Mouse (Mus musculus) G1E (cell line): ENCODE measurements at regions not wholly inside any gene's neighbourhood (a gene's known extent, or its start where the extent isn't known, plus 50 kb on each side); places are given as distances from the start of the nearest gene placed in this dataset.

ENCODE experiments used
- ATAC-seq: 2 replicates; pipeline ENCODE4 v1.8.0; 2016; ENCODE audit warnings: mild to moderate bottlenecking; ENCODE audit not compliant: insufficient number of reproducible peaks, poor library complexity, low FRiP score, severe bottlenecking; ENCODE audit errors: extremely low read depth
- DNase-seq: peaks from one replicate; pipeline ENCODE4 v3.0.0; 2012; ENCODE audit warnings: low spot score
- H3K27me3 ChIP-seq: 2 replicates; pipeline ENCODE4 v1.6.1; 2012; ENCODE audit warnings: mild to moderate bottlenecking, low read length, inconsistent platforms; ENCODE audit not compliant: insufficient read depth
- H3K36me3 ChIP-seq: replicated peaks from 2 replicates; pipeline ENCODE3; 2012; ENCODE audit warnings: mild to moderate bottlenecking, inconsistent platforms
- H3K4me1 ChIP-seq: 2 replicates; pipeline ENCODE4 v1.6.1; 2012; ENCODE audit warnings: low read depth, low read length, inconsistent platforms, mixed read lengths; ENCODE audit not compliant: insufficient read depth
- H3K4me3 ChIP-seq: 2 replicates; pipeline ENCODE4 v1.5.1; 2012; ENCODE audit warnings: low read depth, mild to moderate bottlenecking, inconsistent platforms, low read length, moderate library complexity, mixed read lengths
- H3K9me3 ChIP-seq: replicated peaks from 2 replicates; pipeline ENCODE4 v1.6.1; 2012; ENCODE audit warnings: inconsistent platforms
- CTCF ChIP-seq: IDR thresholded peaks from 2 replicates; pipeline ENCODE4 v1.5.1; 2012; ENCODE audit warnings: low read depth, low read length, inconsistent platforms, mixed read lengths
- GATA1 ChIP-seq: IDR thresholded peaks from 2 replicates; pipeline ENCODE4 v1.6.1; 2012; ENCODE audit warnings: borderline replicate concordance, low read length, inconsistent platforms, mixed read lengths
- GATA2 ChIP-seq: IDR thresholded peaks from 2 replicates; pipeline ENCODE4 v1.6.1; 2012; ENCODE audit warnings: low read depth, low read length, inconsistent platforms, borderline replicate concordance
- POLR2AphosphoS5 ChIP-seq: IDR thresholded peaks from 2 replicates; pipeline ENCODE4 v1.6.1; 2012; ENCODE audit warnings: low read depth, low read length, inconsistent platforms; ENCODE audit not compliant: insufficient replicate concordance
- TAL1 ChIP-seq: conservative IDR thresholded peaks from 2 replicates; pipeline ENCODE4 v1.6.1; 2012; ENCODE audit warnings: low read depth, low read length, inconsistent platforms, mixed read lengths

DNA sequence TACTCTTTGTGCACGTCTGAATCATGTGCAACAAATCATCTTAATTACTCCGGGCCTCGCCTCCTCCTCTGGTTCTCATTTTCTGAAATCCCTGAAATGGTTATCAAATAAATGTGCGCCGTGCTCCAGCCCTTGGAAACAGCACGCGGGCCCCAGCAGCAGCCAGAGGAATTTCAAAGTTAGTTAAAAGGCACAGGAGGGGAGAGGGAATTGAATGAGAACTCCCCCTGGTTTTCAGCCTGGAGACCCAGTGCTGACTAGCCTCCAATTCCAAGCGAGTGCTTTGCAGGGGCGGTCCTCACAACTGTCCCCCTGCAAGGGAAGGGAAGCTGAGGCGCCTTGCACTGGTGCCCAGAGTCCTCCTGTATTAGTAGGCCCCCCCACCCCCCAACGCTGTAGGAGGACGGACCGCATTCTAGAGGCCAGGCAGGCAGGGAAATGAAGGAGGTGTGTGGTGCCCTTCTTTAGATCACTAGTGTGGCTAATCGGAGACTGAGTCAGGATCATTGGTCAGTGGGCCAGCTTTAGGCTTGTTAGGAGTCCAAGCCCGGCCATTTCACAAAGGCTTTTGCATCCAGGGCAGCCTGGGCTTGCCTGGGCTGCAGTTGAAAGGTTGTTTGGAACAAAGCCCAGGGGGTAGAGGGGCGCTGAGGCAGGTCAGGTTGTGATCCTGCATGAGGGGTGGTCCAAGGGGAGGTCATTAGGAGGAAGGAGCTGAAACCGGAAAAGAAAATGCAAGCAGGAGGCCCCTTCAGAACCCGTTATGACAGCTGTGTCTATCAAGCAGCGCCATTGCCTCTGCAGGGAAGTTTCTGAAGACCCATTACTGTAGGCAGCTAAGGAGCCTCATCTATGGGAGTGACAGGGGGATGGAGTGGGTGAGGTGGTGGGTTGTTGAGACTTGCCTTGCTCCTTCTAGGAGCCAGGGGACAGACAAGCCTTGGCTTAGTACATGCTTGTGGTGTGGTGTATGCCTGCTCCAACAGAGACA is 80.3 kb upstream of the Igfbp7 start:
- no peaks in the 10 kb centered on the region for H3K27me3 ChIP-seq
- DNase-seq (no peak), ATAC-seq (no peak)
- H3K4me3 ChIP-seq = no peak overlapping the region
- TF ChIP-seq CTCF = no peak
- TF ChIP-seq GATA2 = no peak
- H3K9me3 ChIP-seq = peaks cover 46% of the 10 kb centered on the region
- H3K4me1 ChIP-seq = no peaks in the 10 kb centered on the region
- no peaks in the 10 kb centered on the region for H3K36me3 ChIP-seq

DNA sequence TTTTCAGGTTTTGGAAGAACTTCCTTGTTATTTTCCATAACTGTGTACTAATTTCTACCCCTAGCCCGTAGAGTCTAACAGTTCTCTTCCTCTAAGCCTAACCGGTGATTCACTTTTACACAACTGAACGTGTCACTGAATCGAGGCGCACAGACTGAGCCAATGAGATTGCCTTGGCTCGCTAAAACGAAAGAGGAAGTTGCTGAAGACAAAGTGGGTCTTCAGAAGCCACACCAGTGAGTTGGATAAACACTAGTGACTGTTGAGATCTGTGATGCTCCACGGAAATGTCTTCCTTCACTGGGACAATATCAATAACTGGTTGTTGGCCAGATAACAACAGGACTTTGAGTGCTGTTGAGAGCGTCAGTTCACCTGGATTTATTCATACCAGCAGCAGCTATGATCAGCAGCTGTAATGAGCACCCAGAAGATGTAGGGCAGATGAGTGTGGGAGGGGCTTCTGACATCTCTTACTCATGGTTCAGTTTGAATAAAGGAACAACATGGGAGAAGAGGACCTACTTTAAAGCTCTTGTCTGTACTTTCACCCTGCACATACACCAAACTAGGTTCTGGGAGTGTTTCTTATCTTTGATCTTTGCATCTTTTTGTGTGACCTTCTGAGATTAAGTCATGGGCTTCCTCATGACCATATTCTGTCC is 75.3 kb upstream of the Igfbp7 start:
- TF ChIP-seq POLR2AphosphoS5 = no peak
- no peak for TF ChIP-seq GATA2
- TF ChIP-seq CTCF = no peak
- TF ChIP-seq GATA1 = no peak
- TF ChIP-seq TAL1 = no peak
- DNase-seq (no peak), ATAC-seq (no peak)
- Histone ChIP-seq H3K9me3 (peaks cover 54% of the 10 kb centered on the region), H3K4me3 (no peak overlapping the region), H3K27me3 (no peaks in the 10 kb centered on the region), H3K4me1 (no peaks in the 10 kb centered on the region), H3K36me3 (no peaks in the 10 kb centered on the region)

DNA sequence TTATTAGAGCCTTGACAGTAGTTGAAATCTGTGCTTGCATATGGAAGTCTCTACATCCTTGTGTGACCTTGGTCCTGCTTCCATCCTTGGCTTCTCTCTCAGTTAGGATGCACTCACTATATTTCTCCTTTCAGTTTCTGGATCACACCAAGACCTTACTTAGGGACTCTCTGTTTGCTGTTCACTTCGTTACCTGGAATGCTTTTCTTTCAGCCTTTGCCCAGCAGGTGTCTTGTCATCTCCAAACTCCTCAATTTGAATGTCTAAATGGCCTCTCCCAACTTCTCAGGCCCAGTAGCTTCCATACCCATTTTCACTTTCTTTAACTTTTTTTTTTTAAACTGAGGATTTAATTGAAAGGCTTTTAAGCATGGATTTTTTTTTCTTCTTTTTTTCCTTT is 74.0 kb upstream of the Igfbp7 start:
- ATAC-seq = no peak
- no peaks in the 10 kb centered on the region for H3K27me3 ChIP-seq
- no peaks in the 10 kb centered on the region for H3K4me1 ChIP-seq
- no peak for DNase-seq
- H3K4me3 ChIP-seq = no peak overlapping the region
- TF ChIP-seq CTCF (no peak), GATA1 (no peak), POLR2AphosphoS5 (no peak), TAL1 (no peak), GATA2 (no peak)
- no peaks in the 10 kb centered on the region for H3K36me3 ChIP-seq
- peaks cover 53% of the 10 kb centered on the region for H3K9me3 ChIP-seq

DNA sequence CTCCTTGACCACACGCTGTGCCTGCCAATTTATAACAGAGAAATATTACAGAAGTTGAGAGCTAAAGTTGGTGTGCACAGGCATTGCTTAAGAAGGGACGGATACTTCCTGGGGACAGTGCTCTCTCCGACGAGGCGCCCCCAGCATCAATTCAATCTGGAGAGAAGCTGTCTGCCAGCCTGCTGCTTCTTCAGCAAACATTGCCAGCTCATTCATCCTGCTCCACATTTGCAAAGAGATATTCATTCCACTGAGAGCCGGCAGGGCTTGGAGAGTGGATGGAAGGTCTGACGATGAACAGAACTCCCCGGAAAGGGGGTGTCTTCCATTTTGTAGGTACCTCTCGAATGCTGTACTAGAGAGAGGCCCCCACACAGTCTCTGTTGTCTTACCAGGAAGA is 70.0 kb upstream of the Igfbp7 start:
- DNase-seq (no peak), ATAC-seq (no peak)
- Histone ChIP-seq H3K27me3 (no peaks in the 10 kb centered on the region), H3K4me1 (no peaks in the 10 kb centered on the region), H3K9me3 (peaks cover 44% of the 10 kb centered on the region), H3K4me3 (no peak overlapping the region), H3K36me3 (no peaks in the 10 kb centered on the region)
- TF ChIP-seq GATA2 = no peak
- TF ChIP-seq TAL1 = no peak
- TF ChIP-seq GATA1 = no peak
- TF ChIP-seq POLR2AphosphoS5 = no peak
- TF ChIP-seq CTCF = no peak

DNA sequence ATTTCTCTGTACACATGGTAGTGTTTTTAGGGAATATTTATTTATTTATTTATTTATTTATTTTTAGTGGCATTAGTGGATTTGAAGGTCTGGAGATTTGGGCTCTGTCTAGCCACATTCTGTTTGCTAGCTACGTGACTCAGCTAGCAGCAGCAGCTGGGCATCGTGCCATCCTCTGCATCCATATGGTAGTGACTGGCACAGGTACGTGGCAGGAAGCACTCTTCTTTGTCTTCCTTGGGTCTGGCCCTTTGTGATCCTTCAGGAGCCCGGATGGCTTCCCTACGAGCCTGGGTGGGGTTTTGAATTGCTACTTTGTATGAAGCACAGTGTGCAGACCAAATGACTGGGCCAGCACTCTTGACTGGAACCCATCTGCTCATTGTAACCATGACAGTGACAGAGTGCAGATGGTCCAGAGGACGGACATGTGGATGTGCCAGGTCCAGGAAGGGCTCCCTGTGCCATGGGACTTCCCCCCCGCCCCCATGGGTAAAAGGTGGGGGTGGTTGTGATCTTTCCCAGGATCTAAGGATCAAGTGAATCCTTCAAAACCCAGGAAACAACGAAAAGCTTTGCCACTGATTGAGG is 66.2 kb upstream of the Igfbp7 start:
- no peak for DNase-seq
- H3K9me3 ChIP-seq = peaks cover 59% of the 10 kb centered on the region

DNA sequence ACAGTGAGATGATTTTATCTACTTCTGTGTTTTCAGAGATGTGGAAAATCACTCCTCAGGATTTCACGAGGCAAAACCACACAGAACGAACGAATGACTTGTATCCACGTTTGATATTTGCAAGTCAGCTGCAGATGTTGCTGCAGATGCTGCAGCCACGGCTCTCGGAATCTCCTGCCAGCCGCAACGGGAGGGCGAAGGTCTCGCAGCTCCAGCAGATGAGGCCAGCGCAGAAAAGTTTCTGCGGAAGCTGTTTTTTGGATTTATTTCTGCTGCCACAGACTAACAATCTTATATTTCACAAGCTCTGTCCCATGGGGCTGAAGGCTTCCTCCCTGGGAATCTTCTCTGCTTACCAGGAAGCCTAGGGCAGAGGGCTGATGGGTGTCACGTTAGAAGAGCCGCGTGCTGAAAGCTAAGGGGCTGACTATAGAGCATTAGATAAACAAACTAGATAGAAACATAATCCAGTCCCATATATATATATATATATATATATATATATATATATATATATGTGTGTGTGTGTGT is 61.5 kb upstream of the Igfbp7 start:
- ATAC-seq = no peak
- H3K4me3 ChIP-seq = no peak overlapping the region
- H3K36me3 ChIP-seq = no peaks in the 10 kb centered on the region
- H3K4me1 ChIP-seq = no peaks in the 10 kb centered on the region
- no peak for DNase-seq
- H3K9me3 ChIP-seq = peaks cover 61% of the 10 kb centered on the region
- H3K27me3 ChIP-seq = no peaks in the 10 kb centered on the region
- TF ChIP-seq TAL1 (no peak), CTCF (no peak), GATA2 (no peak), POLR2AphosphoS5 (no peak), GATA1 (no peak)

More for the DNA sequence above, 66.2 kb upstream of the Igfbp7 start:
- no peaks in the 10 kb centered on the region for H3K4me1 ChIP-seq
- no peak for TF ChIP-seq TAL1
- TF ChIP-seq GATA2 = no peak
- no peak for TF ChIP-seq POLR2AphosphoS5
- TF ChIP-seq GATA1 = no peak
- TF ChIP-seq CTCF = no peak
- no peak overlapping the region for H3K4me3 ChIP-seq
- ATAC-seq = no peak
- no peaks in the 10 kb centered on the region for H3K36me3 ChIP-seq
- H3K27me3 ChIP-seq = no peaks in the 10 kb centered on the region
